Mouse (Mus musculus) ES-E14 (cell line): Measurements from ENCODE around the gene Tada1. TPM values are rescaled to one million over a fixed set of nuclear protein-coding genes. Genes with fewer than 3 reads are reported as not detected.

Experiments used
- DNase-seq: peaks from one replicate; pipeline ENCODE4 v3.0.0-alpha.2; 2013; ENCODE audit warnings: low read depth, low spot score
- H3K27ac ChIP-seq: 2 replicates; pipeline ENCODE4 v1.5.1; 2012; ENCODE audit warnings: low read depth, mild to moderate bottlenecking, low read length, moderate library complexity, mixed read lengths; ENCODE audit not compliant: poor library complexity, insufficient read depth, severe bottlenecking
- H3K36me3 ChIP-seq: 2 replicates; pipeline ENCODE4 v1.6.1; 2012; ENCODE audit warnings: mild to moderate bottlenecking, low read length, moderate library complexity, mixed read lengths; ENCODE audit not compliant: control insufficient read depth, poor library complexity, insufficient read depth, severe bottlenecking
- H3K4me1 ChIP-seq, 2 experiments: fragments of 150-350 bp in 1 of 2; sonication (generic) in 1 of 2; 2 replicates each; pipeline ENCODE4 v1.6.1; 2012; ENCODE audit warnings: low read length in 2 of 2, mild to moderate bottlenecking in 1 of 2, mixed read lengths in 1 of 2; ENCODE audit not compliant: control insufficient read depth in 2 of 2, insufficient read depth in 2 of 2, poor library complexity in 1 of 2
- H3K4me3 ChIP-seq, 2 experiments: fragments of 150-350 bp in 1 of 2; sonication (generic) in 1 of 2; 2 replicates each; pipeline ENCODE4 v1.5.1; 2012; ENCODE audit warnings: low read length in 2 of 2, low read depth in 1 of 2, mild to moderate bottlenecking in 1 of 2, mixed read lengths in 1 of 2; ENCODE audit not compliant: insufficient read depth in 1 of 2, poor library complexity in 1 of 2, severe bottlenecking in 1 of 2
- H3K9ac ChIP-seq: 2 replicates; pipeline ENCODE4 v1.6.1; 2012; ENCODE audit warnings: low read depth, mild to moderate bottlenecking, low read length, mixed read lengths; ENCODE audit not compliant: poor library complexity, insufficient read depth, severe bottlenecking
- H3K9me3 ChIP-seq: fragments of 150-350 bp; sonication (generic); 2 replicates; pipeline ENCODE4 v1.6.1; 2012; ENCODE audit warnings: low read depth, mild to moderate bottlenecking, low read length; ENCODE audit not compliant: control insufficient read depth, insufficient read depth
- CHD2 ChIP-seq: IDR thresholded peaks from 2 replicates; pipeline ENCODE4 v1.6.1; 2014; ENCODE audit warnings: mild to moderate bottlenecking, low read depth, low read length, inconsistent platforms
- HCFC1 ChIP-seq: IDR thresholded peaks from 2 replicates; pipeline ENCODE4 v1.6.1; 2012; ENCODE audit warnings: low read length, inconsistent platforms, borderline replicate concordance; ENCODE audit not compliant: insufficient read depth
- MAFK ChIP-seq: IDR thresholded peaks from 2 replicates; pipeline ENCODE4 v1.6.1; 2014; ENCODE audit warnings: mild to moderate bottlenecking, low read depth, low read length, inconsistent platforms; ENCODE audit not compliant: insufficient read depth
- ZC3H11A ChIP-seq: IDR thresholded peaks from 2 replicates; pipeline ENCODE4 v1.6.1; 2012; ENCODE audit warnings: low read depth, mild to moderate bottlenecking, inconsistent platforms, low read length, borderline replicate concordance
- ZNF384 ChIP-seq: IDR thresholded peaks from 2 replicates; pipeline ENCODE4 v1.6.1; 2012; ENCODE audit warnings: low read depth, low read length, inconsistent platforms
- in situ Hi-C, 2 experiments: fragments of 600-800 bp; cut with MboI; formaldehyde crosslinking; loops; one replicate each; pipeline ENCODE4 v1.15.1; 2025; ENCODE audit warnings: low sequenced_read_pairs in 2 of 2, inconsistent platforms in 1 of 2; ENCODE audit not compliant: unreplicated experiment in 2 of 2
- total RNA-seq: library from RNA; depleted of rRNA; stranded (reverse); fragments of 300-350 nt; gene quantifications from 2 replicates; pipeline ENCODE4 v1.2.3, GENCODE M21; 2012

Gene Tada1
- total RNA-seq, 1 experiment, result 5.5 TPM

- no peak for DNase-seq
- TF ChIP-seq MAFK (no peak), ZNF384 (no peak), ZC3H11A (no peak), CHD2 (no peak), HCFC1 (no peak)
- Histone ChIP-seq H3K9me3 (no peaks in the 10 kb centered on the region), H3K36me3 (no peaks in the 10 kb centered on the region), H3K4me1 (no peaks in the 10 kb centered on the region), H3K27ac (no peak overlapping the region), H3K9ac (no peak overlapping the region), H3K4me3 (no peak overlapping the region)
- in situ Hi-C loops, result no loop called here
These were observed 32.6 kb downstream of the Tada1 start for GRCm38 (mm10) chr1:166411541-166411940.

- TF ChIP-seq HCFC1 (no peak), CHD2 (no peak), ZC3H11A (no peak), MAFK (no peak), ZNF384 (no peak)
- in situ Hi-C loops, result no loop called here
- Histone ChIP-seq H3K9ac (no peak overlapping the region), H3K27ac (no peak overlapping the region), H3K4me1 (no peaks in the 10 kb centered on the region), H3K9me3 (no peaks in the 10 kb centered on the region), H3K4me3 (no peak overlapping the region), H3K36me3 (no peaks in the 10 kb centered on the region)
- DNase-seq, result no peak
These were observed 33.4 kb downstream of the Tada1 start for GRCm38 (mm10) chr1:166412266-166412665.

GRCm38 (mm10) chr1:166429053-166429452, 50.2 kb downstream of the Tada1 start:
- no peaks in the 10 kb centered on the region for H3K4me1 ChIP-seq
- H3K27ac ChIP-seq, result no peak overlapping the region
- H3K9me3 ChIP-seq, result no peaks in the 10 kb centered on the region
- no peak overlapping the region for H3K9ac ChIP-seq
- DNase-seq, result no peak
- TF ChIP-seq ZC3H11A (no peak), CHD2 (no peak), HCFC1 (no peak), ZNF384 (no peak), MAFK (no peak)
- H3K36me3 ChIP-seq, result no peaks in the 10 kb centered on the region
- in situ Hi-C loops, result no loop called here
- no peak overlapping the region for H3K4me3 ChIP-seq

GRCm38 (mm10) chr1:166429809-166430431, 51.0 kb downstream of the Tada1 start:
- no peak for TF ChIP-seq ZC3H11A
- TF ChIP-seq HCFC1, result no peak
- TF ChIP-seq ZNF384, result no peak
- no peak for TF ChIP-seq CHD2
- no peak for TF ChIP-seq MAFK
- H3K4me3 ChIP-seq, result no peak overlapping the region
- no peak overlapping the region for H3K9ac ChIP-seq
- H3K27ac ChIP-seq, result no peak overlapping the region
- no peaks in the 10 kb centered on the region for H3K9me3 ChIP-seq
- no peaks in the 10 kb centered on the region for H3K36me3 ChIP-seq
- DNase-seq, result no peak
- in situ Hi-C loops, result no loop called here
- no peaks in the 10 kb centered on the region for H3K4me1 ChIP-seq

GRCm38 (mm10) chr1:166439426-166439825, 60.5 kb downstream of the Tada1 start:
- TF ChIP-seq MAFK (no peak), CHD2 (no peak), HCFC1 (no peak), ZC3H11A (no peak), ZNF384 (no peak)
- Histone ChIP-seq H3K27ac (no peak overlapping the region), H3K4me1 (no peaks in the 10 kb centered on the region), H3K4me3 (no peak overlapping the region), H3K9ac (no peak overlapping the region), H3K9me3 (no peaks in the 10 kb centered on the region), H3K36me3 (no peaks in the 10 kb centered on the region)
- in situ Hi-C loops, result no loop called here
- no peak for DNase-seq
